Mouse (Mus musculus) Patski (cell line): ENCODE measurements at regions not wholly inside any gene's neighbourhood (a gene's known extent, or its start where the extent isn't known, plus 50 kb on each side); places are given as distances from the start of the nearest gene placed in this dataset.

Experiments used
- ATAC-seq: fragments of 100-300 bp; one replicate; pipeline ENCODE4 v1.8.0; 2021
- CTCF ChIA-PET: fragments of 350-600 bp; sonication (Branson Sonifier 250); formaldehyde crosslinking; loops from one replicate; lab custom pipeline; 2022; ENCODE audit warnings: inconsistent platforms; lab: Charles Lee
- POLR2A ChIA-PET: fragments of 350-600 bp; sonication (Branson Sonifier 250); formaldehyde crosslinking; loops from one replicate; lab custom pipeline; 2022; ENCODE audit warnings: antibody characterized with exemption, inconsistent platforms; lab: Charles Lee
- DNase-seq: peaks from one replicate; pipeline ENCODE4 v3.0.0-alpha.2; 2011; ENCODE audit warnings: low read depth, low spot score
- H3K27me3 ChIP-seq: fragments of 371-371 bp; one replicate; pipeline ENCODE4 v1.5.1; 2021
- CTCF ChIP-seq: fragments of 100-300 bp; IDR thresholded peaks from one replicate; pipeline ENCODE4 v1.5.1; 2021
- in situ Hi-C: fragments of 300-500 bp; cut with MboI; formaldehyde crosslinking; loops from 3 replicates; pipeline ENCODE4 v1.11.1; 2018; ENCODE audit warnings: low pct_unique_long_range_greater_than_20kb, mixed read lengths

- CTCF ChIA-PET = interaction anchor here (1.3 kb wide), 1 partner anchor 21 kb away, joined by 4 read pairs; no protein-coding TSS in a partner anchor
- POLR2A ChIA-PET = no interaction called here
- DNase-seq (no peak), ATAC-seq (no peak)
- no peaks in the 10 kb centered on the region for H3K27me3 ChIP-seq
- in situ Hi-C loops = no loop called here
- TF ChIP-seq CTCF = no peak
Observed at GRCm38 (mm10) chr13:7306995-7307394, 658.4 kb upstream of the Pfkp start.

GRCm38 (mm10) chr13:7307396-7307795, 658.8 kb upstream of the Pfkp start:
- CTCF ChIA-PET = no interaction called here
- in situ Hi-C loops = no loop called here
- POLR2A ChIA-PET = no interaction called here

GRCm38 (mm10) chr13:7313474-7313873, 664.9 kb upstream of the Pfkp start:
- in situ Hi-C loops = no loop called here
- ChIA-PET CTCF (no interaction called here), POLR2A (no interaction called here)
- ATAC-seq (no peak), DNase-seq (no peak)
- TF ChIP-seq CTCF = no peak
- H3K27me3 ChIP-seq = no peaks in the 10 kb centered on the region

More at GRCm38 (mm10) chr13:7307396-7307795, 658.8 kb upstream of the Pfkp start:
- no peaks in the 10 kb centered on the region for H3K27me3 ChIP-seq
- no peak for DNase-seq
- ATAC-seq = no peak
- TF ChIP-seq CTCF = no peak

GRCm38 (mm10) chr13:7330151-7330550, 681.6 kb upstream of the Pfkp start:
- POLR2A ChIA-PET = no interaction called here
- ATAC-seq (no peak), DNase-seq (no peak)
- CTCF ChIA-PET = no interaction called here
- no peaks in the 10 kb centered on the region for H3K27me3 ChIP-seq
- no peak for TF ChIP-seq CTCF
- in situ Hi-C loops = no loop called here

DNA sequence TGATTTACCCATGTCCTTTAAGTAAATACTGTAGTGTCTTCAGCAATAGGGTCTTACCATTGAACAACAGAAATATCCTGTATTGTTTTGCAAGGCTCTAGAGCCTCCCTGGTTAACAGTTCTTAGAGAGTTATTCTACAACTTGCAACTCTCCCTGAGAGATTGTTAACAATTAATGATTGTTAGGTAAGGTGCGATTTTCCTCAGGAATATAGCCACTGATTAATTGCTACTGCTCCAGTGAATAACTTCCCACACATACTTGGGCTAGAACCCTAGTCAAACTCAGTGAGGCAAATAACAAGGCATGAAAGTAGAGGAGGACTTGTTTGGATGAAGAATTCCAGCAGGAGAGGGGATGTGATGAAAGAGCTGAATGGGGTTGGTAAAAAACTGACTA, 697.2 kb upstream of the Pfkp start:
- POLR2A ChIA-PET = interaction anchor here (0.6 kb wide), 1 partner anchor 88 kb away, joined by 4 read pairs; no protein-coding TSS in a partner anchor
- in situ Hi-C loops = no loop called here
- CTCF ChIA-PET = no interaction called here
- no peak for ATAC-seq
- no peaks in the 10 kb centered on the region for H3K27me3 ChIP-seq
- DNase-seq = no peak
- TF ChIP-seq CTCF = no peak

DNA sequence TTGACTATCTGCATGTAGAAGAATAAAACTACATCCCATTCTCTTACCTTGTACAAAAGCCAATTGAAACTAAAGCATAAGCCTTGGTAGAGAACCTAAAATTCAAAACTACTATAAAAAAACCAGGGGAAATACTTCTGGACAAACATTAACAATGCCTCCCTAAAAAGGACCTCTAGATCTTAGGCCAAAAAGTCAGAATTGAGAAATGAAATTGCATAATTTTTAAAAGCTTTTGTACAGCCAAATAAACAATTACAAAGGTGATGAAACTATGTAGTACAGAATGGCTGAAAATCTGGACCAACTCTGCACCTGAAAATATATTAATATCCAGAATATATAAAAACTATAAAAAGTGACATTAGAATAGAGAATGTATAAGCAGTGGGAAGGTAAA, 699.9 kb upstream of the Pfkp start:
- no peak for ATAC-seq
- CTCF ChIA-PET = no interaction called here
- no peaks in the 10 kb centered on the region for H3K27me3 ChIP-seq
- POLR2A ChIA-PET = no interaction called here
- no peak for TF ChIP-seq CTCF
- no peak for DNase-seq
- in situ Hi-C loops = no loop called here

DNA sequence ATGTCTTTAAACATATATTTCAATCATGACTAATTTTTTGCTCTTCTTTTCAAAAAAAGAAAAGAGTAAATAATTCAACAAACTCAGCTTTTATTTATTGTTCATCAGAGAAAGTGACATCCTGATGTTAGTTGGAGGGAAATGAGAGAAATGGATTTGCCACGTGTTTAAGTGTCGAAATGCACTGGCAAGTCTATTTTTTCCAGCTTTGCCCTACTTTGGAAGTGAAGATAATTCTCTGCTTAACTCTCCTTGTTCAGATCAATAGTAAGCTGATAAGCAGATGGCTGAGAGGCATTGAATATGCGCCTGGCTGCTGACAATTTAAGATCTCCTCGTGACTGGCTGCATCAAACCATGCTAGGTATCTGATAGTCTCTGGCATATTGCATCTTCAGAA, 704.4 kb upstream of the Pfkp start:
- CTCF ChIA-PET = no interaction called here
- POLR2A ChIA-PET = no interaction called here
- in situ Hi-C loops = no loop called here
- no peaks in the 10 kb centered on the region for H3K27me3 ChIP-seq
- no peak for TF ChIP-seq CTCF
- ATAC-seq (no peak), DNase-seq (no peak)

GRCm38 (mm10) chr13:7357071-7357470, 708.5 kb upstream of the Pfkp start:
- ATAC-seq (no peak), DNase-seq (no peak)
- H3K27me3 ChIP-seq = no peaks in the 10 kb centered on the region
- ChIA-PET POLR2A (no interaction called here), CTCF (no interaction called here)
- in situ Hi-C loops = no loop called here
- no peak for TF ChIP-seq CTCF

GRCm38 (mm10) chr13:7373559-7373958, 725.0 kb upstream of the Pfkp start:
- no peak for TF ChIP-seq CTCF
- H3K27me3 ChIP-seq = peaks cover 4% of the 10 kb centered on the region
- DNase-seq (no peak), ATAC-seq (no peak)
- CTCF ChIA-PET = no interaction called here
- in situ Hi-C loops = no loop called here
- POLR2A ChIA-PET = no interaction called here

DNA sequence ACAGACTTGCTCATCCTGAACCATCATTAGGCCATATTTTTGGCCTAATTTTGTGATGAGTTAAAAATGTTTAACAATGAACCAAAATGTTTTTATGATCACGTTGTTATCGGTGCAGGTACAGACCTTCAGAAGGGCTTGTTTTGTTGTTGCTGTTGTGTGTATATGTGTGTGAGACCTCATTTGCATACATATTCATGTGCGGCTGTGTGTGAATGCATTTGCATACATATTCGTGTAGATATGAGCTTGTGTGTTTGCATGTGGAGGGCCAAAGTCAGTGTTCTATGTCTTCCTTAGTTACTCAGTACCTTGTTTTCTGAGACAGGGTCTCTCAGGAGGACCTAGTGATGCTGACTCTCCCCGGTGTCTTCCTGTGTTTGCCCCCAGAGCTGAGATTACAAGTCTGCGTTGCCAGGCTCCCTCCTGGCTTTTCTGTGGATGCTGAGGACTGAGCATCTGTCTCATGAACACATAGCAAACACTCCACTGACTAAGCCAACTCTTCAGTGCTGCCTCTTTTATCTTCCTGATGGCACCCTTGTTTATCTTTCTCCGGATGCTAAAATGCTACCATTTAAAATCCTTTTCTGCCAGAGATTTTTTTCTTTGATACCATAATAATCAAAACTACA, 726.5 kb upstream of the Pfkp start:
- peaks cover 4% of the 10 kb centered on the region for H3K27me3 ChIP-seq
- TF ChIP-seq CTCF = no peak
- ChIA-PET CTCF (no interaction called here), POLR2A (no interaction called here)
- DNase-seq = no peak
- ATAC-seq = no peak
- in situ Hi-C loops = no loop called here

DNA sequence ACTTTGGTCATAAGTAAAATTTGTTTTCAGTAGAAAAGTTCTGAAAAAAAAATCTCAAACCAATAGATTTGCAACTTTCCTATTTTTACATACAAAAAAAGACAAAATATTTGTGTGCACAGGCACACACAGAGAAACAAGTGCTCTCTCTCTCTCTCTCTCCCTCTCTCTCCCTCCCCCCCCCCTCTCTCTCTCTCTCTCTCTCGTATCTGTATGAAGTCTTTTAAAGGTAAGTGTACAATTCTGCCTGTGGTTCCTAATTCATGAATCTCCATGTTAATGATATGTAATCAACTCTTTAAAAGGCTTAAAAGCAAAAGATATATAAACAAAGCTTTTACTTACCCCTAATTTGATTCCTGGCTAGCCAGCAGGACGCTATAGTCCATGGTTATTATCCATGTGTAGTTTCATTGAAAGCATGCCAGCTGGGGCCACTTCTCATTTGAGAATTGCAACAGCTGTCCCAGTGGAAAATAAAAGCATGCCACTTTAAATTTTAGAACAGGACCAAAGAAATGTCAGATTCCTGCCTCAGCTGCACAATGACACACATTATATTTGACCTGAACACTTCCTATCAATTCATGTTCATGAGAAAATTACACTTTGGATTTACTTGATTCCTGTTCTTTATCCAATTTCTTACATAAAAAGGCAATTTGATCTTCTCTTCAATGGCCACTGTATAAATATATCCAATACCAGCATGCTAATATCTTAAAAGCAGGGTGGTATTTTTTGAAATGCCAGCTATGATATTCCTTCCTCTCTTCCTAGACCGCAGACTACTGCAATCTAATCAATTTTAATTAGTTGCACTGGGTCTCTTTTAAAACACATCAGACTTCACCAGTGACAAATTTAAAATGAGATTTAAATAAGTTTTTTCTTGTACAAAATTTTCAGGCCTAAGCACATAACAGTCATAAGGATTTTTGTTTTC, 766.0 kb upstream of the Pfkp start:
- ChIA-PET CTCF (no interaction called here), POLR2A (no interaction called here)
- in situ Hi-C loops = no loop called here
- no peak for DNase-seq
- no peak for ATAC-seq
- no peaks in the 10 kb centered on the region for H3K27me3 ChIP-seq
- TF ChIP-seq CTCF = no peak
